ENCODE assay signal across 13 mouse cellular contexts in the genomic region with DNA sequence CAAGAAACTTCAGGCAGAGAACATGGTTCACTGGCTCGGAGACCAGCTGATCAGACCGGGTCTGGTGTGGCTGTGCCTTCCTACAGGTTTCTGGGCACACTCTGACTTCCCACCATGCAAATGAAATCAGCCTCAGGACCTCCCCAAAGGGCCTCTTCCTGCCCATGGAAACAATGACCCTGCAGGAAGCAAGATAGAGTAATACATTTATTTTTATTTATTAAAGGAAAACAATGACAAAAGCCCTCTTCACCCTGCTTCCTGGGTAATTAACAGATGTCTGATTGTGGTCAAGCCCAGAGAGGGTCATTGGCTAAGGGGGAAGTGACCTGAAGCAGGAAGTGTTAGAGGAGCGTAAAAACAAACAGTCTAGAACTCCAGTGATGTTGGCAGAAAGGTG. TPM values are rescaled to one million over a fixed set of nuclear protein-coding genes. Genes with fewer than 3 reads are reported as not detected.
DNase-seq lines count a peak whose midpoint lies in the region; ATAC-seq and TF ChIP-seq lines count a peak whose summit lies in the region.
"Had no signal": no experiment of that assay in that cellular context is flagged by ENCODE, and none has a peak within 500 bp of the region (broad histone marks: within the 10 kb centered on the region; RNA-seq: fewer than 3 reads in every experiment).

No protein-coding gene starts in this region.

- H3K9me3 ChIP-seq in limb, embryonic 15.5 days: no peaks in the 10 kb centered on the region
- no peaks in the 10 kb centered on the region for H3K9me3 ChIP-seq in limb, embryonic 10.5 days (replicated peaks)
- no peaks in the 10 kb centered on the region; the same call in 1 of the 2 replicates for H3K9me3 ChIP-seq in heart, postnatal 0 days (replicated peaks; ENCODE audit: control insufficient read depth, low read length)
- no peaks in the 10 kb centered on the region for H3K9me3 ChIP-seq in liver, embryonic 14.5 days (ENCODE audit: control insufficient read depth, low read length)
- H3K9me3 ChIP-seq in stomach, postnatal 0 days (ENCODE audit: control insufficient read depth, low read length): no peaks in the 10 kb centered on the region
- H3K9me3 ChIP-seq: embryonic facial prominence, embryonic 12.5 days had no signal

- TF ChIP-seq CTCF in heart, postnatal 0 days (IDR thresholded peaks at IDR 0.05; ENCODE audit: low read depth): no peak
- TF ChIP-seq CTCF in liver, embryonic 14.5 days (IDR thresholded peaks at IDR 0.05; ENCODE audit: low read depth): no peak
- TF ChIP-seq CTCF in stomach, postnatal 0 days (IDR thresholded peaks at IDR 0.05; ENCODE audit: low read depth): no peak

- peak; percentile 85; the same call in 1 of the 2 replicates for TF ChIP-seq EP300 in heart, postnatal 0 days (IDR thresholded peaks at IDR 0.05; ENCODE audit: low read depth)
- TF ChIP-seq EP300 in liver, embryonic 14.5 days (IDR thresholded peaks at IDR 0.05; ENCODE audit: low read depth): no peak
- TF ChIP-seq EP300 in stomach, postnatal 0 days (optimal IDR thresholded peaks at IDR 0.05): no peak

- no peak for ATAC-seq in limb, embryonic 15.5 days (ENCODE audit: insufficient number of reproducible peaks, low FRiP score, low TSS enrichment, low read depth)
- peak; percentile 82 for ATAC-seq in heart, postnatal 0 days (ENCODE audit: insufficient read depth, low read depth)
- ATAC-seq in liver, embryonic 14.5 days (ENCODE audit: insufficient read depth): 0 out of 2 replicates have a peak, but pooled peaks have one; percentile 21
- ATAC-seq in stomach, postnatal 0 days (ENCODE audit: low FRiP score, low TSS enrichment): peak; percentile 76

- H3K36me3 ChIP-seq in limb, embryonic 15.5 days: peaks cover 15% of the 10 kb centered on the region
- H3K36me3 ChIP-seq in limb, embryonic 10.5 days: 0 out of 2 replicates have a peak, but pooled peaks cover 4% of the 10 kb centered on the region
- no peaks in the 10 kb centered on the region for H3K36me3 ChIP-seq in heart, postnatal 0 days (replicated peaks; ENCODE audit: control insufficient read depth, insufficient read depth, low read length)
- no peaks in the 10 kb centered on the region for H3K36me3 ChIP-seq in liver, embryonic 14.5 days (replicated peaks; ENCODE audit: control insufficient read depth, insufficient read depth, low read depth)
- no peaks in the 10 kb centered on the region for H3K36me3 ChIP-seq in stomach, postnatal 0 days (ENCODE audit: control insufficient read depth, insufficient read depth, low read length)
- H3K36me3 ChIP-seq: G1E had no signal

- no peak overlapping the region for H3K4me3 ChIP-seq in limb, embryonic 15.5 days
- H3K4me3 ChIP-seq in limb, embryonic 10.5 days: no peak overlapping the region
- no peak overlapping the region for H3K4me3 ChIP-seq in heart, postnatal 0 days (ENCODE audit: low read depth, low read length)
- H3K4me3 ChIP-seq in liver, embryonic 14.5 days (ENCODE audit: insufficient read depth in 1 of 2, low read depth in 2 of 2, low read length in 2 of 2): no peak overlapping the region
- no peak overlapping the region for H3K4me3 ChIP-seq in stomach, postnatal 0 days (ENCODE audit: low read depth, low read length)
- H3K4me3 ChIP-seq: embryonic facial prominence, embryonic 12.5 days had no signal

- DNase-seq in limb, embryonic 10.5 days (ENCODE audit: low spot score): no peak
- DNase-seq in heart, postnatal 0 days (ENCODE audit: low spot score): peak; percentile 52
- DNase-seq in liver, embryonic 14.5 days (ENCODE audit: low read depth in 3 of 3, low spot score in 3 of 3): no peak
- DNase-seq in stomach, postnatal 0 days (ENCODE audit: low spot score): no peak
- DNase-seq in thymus, adult 18-20 months: no peak
- no peak for DNase-seq in cerebellum, adult 9-11 months
- DNase-seq: adrenal gland, postnatal 25 days; spleen, adult 18-20 months had no signal

- H3K27me3 ChIP-seq in limb, embryonic 15.5 days: no peaks in the 10 kb centered on the region
- no peaks in the 10 kb centered on the region for H3K27me3 ChIP-seq in limb, embryonic 10.5 days (ENCODE audit: low read depth, poor library complexity, severe bottlenecking)
- no peaks in the 10 kb centered on the region for H3K27me3 ChIP-seq in heart, postnatal 0 days (ENCODE audit: control insufficient read depth, insufficient read depth, low read length)
- no peaks in the 10 kb centered on the region for H3K27me3 ChIP-seq in liver, embryonic 14.5 days (ENCODE audit: control insufficient read depth, insufficient read depth, low read length)
- H3K27me3 ChIP-seq in stomach, postnatal 0 days (ENCODE audit: control insufficient read depth, insufficient read depth, low read length): no peaks in the 10 kb centered on the region
- H3K27me3 ChIP-seq: embryonic facial prominence, embryonic 12.5 days had no signal

- no peak overlapping the region for H3K9ac ChIP-seq in limb, embryonic 15.5 days
- no peak overlapping the region for H3K9ac ChIP-seq in heart, postnatal 0 days (replicated peaks; ENCODE audit: low read depth, low read length)
- H3K9ac ChIP-seq in liver, embryonic 14.5 days (replicated peaks): no peak overlapping the region
- H3K9ac ChIP-seq in stomach, postnatal 0 days (ENCODE audit: low read length): no peak overlapping the region
- H3K9ac ChIP-seq: embryonic facial prominence, embryonic 12.5 days had no signal

- WGBS in limb, embryonic 15.5 days: 72% methylated on average over 3 of the region's 3 CpGs
- WGBS in limb, embryonic 10.5 days: 77% methylated on average over 3 of the region's 3 CpGs
- WGBS in heart, postnatal 0 days: 51% methylated on average over 3 of the region's 3 CpGs
- WGBS in liver, embryonic 14.5 days (ENCODE audit: insufficient replicate concordance): 5% methylated on average over 3 of the region's 3 CpGs
- WGBS in stomach, postnatal 0 days: 53% methylated on average over 3 of the region's 3 CpGs

- H3K4me2 ChIP-seq in limb, embryonic 15.5 days: no peak overlapping the region
- no peak overlapping the region for H3K4me2 ChIP-seq in heart, postnatal 0 days (ENCODE audit: low read depth, low read length)
- no peak overlapping the region for H3K4me2 ChIP-seq in liver, embryonic 14.5 days (ENCODE audit: low read depth)
- H3K4me2 ChIP-seq in stomach, postnatal 0 days (replicated peaks; ENCODE audit: low read depth): no peak overlapping the region
- H3K4me2 ChIP-seq: embryonic facial prominence, embryonic 12.5 days had no signal

- peak overlapping the region; percentile 51; the same call in 1 of the 2 replicates for H3K27ac ChIP-seq in limb, embryonic 15.5 days
- no peak overlapping the region for H3K27ac ChIP-seq in limb, embryonic 10.5 days
- H3K27ac ChIP-seq in heart, postnatal 0 days (ENCODE audit: low read depth): peak overlapping the region; percentile 86
- H3K27ac ChIP-seq in liver, embryonic 14.5 days: no peak overlapping the region
- H3K27ac ChIP-seq in stomach, postnatal 0 days (replicated peaks): 0 out of 2 replicates have a peak overlapping the region, but pooled peaks have one; percentile 36

- H3K4me1 ChIP-seq in limb, embryonic 15.5 days: no peaks in the 10 kb centered on the region
- no peaks in the 10 kb centered on the region for H3K4me1 ChIP-seq in limb, embryonic 10.5 days
- H3K4me1 ChIP-seq in heart, postnatal 0 days (ENCODE audit: control insufficient read depth, insufficient read depth): no peaks in the 10 kb centered on the region
- no peaks in the 10 kb centered on the region; a peak in 1 of 4 replicates for H3K4me1 ChIP-seq in liver, embryonic 14.5 days (replicated peaks; ENCODE audit: control insufficient read depth in 2 of 2, insufficient read depth in 2 of 2, low read length in 1 of 2)
- no peaks in the 10 kb centered on the region for H3K4me1 ChIP-seq in stomach, postnatal 0 days (replicated peaks; ENCODE audit: control insufficient read depth, insufficient read depth)
- H3K4me1 ChIP-seq: embryonic facial prominence, embryonic 12.5 days had no signal

RNA-seq across cellular contexts. Expression of a gene that starts 43.4 kb away (rescaled TPM):
- 27.2 and 28.9 TPM in 2 replicates for polyA plus RNA-seq in limb, embryonic 15.5 days (2015; fragmentation: Nextera tagmentation; extraction: Ambion mirVana)
- 6.3 and 11.9 TPM in 2 replicates for polyA plus RNA-seq in limb, embryonic 10.5 days (2016; fragmentation: Nextera tagmentation; extraction: Ambion mirVana)
- total RNA-seq in heart, postnatal 0 days (2014; rRNA removed; ENCODE audit: low replicate concordance): 5.2 and 6.6 TPM in 2 replicates
- 3.8 and 4.2 TPM in 2 replicates for polyA plus RNA-seq in heart, postnatal 0 days (2015; fragmentation: Nextera tagmentation; extraction: Ambion mirVana)
- 3.1 and 3.2 TPM in 2 replicates for polyA plus RNA-seq in liver, embryonic 14.5 days (2012; rRNA removed)
- 6.4 and 8.1 TPM in 2 replicates for polyA plus RNA-seq in liver, embryonic 14.5 days (2014; fragmentation: Nextera tagmentation; extraction: Ambion mirVana)
- 13.5 and 15.4 TPM in 2 replicates for polyA plus RNA-seq in stomach, postnatal 0 days (2015; fragmentation: Nextera tagmentation; extraction: Ambion mirVana)
- total RNA-seq: megakaryocyte progenitor cell, adult 5-6 weeks; neutrophil, adult 5-6 weeks had no signal
- polyA plus RNA-seq: G1E had no signal

Comparison
In these comparisons a context has a peak if more than half of its experiments do, and no peak if none do; other contexts are left out.
1. H3K27ac ChIP-seq: peak in limb, embryonic 15.5 days (single experiment), heart, postnatal 0 days (single experiment) and stomach, postnatal 0 days (single experiment); none in limb, embryonic 10.5 days (single experiment) and liver, embryonic 14.5 days (single experiment).